Mouse (Mus musculus) thymus, postnatal 36 days (tissue): Measurements from ENCODE around the gene Fam178b.
"Not testable (repeated sequence)": the region's sequence is repeated elsewhere in the genome, so short reads cannot be mapped to it uniquely, and the experiment has no call there.

ENCODE experiments used
- DNase-seq, 2 experiments: peaks; one replicate each; pipeline ENCODE4 v3.0.0; 2022; ENCODE audit warnings: mixed read lengths in 2 of 2

The Fam178b gene

GRCm38 (mm10) chr1:36540807-36541206 is 142.2 kb downstream of the Fam178b start:
- no peak for DNase-seq

DNA sequence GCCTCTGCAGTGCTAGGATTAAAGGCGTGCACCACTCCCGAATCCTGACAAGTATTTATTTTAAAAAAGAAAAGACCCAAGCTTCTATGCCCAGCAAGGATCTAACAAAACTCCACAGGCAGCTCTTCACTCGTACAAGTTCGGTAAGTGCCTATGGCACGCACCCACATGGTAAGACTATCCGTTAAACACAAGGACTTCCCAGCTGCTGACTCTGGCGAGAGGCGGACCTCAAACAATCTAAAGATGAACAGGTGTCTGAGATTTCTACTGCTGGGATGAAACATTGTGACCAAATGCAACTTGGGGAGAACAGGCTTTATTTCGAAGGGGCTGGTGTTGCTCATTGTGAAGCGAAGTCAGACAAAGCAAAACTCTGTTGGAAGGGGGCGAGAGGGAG is 142.9 kb downstream of the Fam178b start:
- DNase-seq, result no peak

- no peak for DNase-seq
Observed at GRCm38 (mm10) chr1:36539186-36539585, 143.8 kb downstream of the Fam178b start, which contains the start of gene Gm42417. Gene Gm42417 (minus strand): TSS chr1:36539429.

GRCm38 (mm10) chr1:36538727-36539126 is 144.3 kb downstream of the Fam178b start:
- DNase-seq, result no peak

- not testable (repeated sequence) for DNase-seq
Observed at GRCm38 (mm10) chr1:36536783-36537182, 146.2 kb downstream of the Fam178b start, which contains the start of gene Ankrd23. Gene Ankrd23 (minus strand): TSS chr1:36536883.

DNA sequence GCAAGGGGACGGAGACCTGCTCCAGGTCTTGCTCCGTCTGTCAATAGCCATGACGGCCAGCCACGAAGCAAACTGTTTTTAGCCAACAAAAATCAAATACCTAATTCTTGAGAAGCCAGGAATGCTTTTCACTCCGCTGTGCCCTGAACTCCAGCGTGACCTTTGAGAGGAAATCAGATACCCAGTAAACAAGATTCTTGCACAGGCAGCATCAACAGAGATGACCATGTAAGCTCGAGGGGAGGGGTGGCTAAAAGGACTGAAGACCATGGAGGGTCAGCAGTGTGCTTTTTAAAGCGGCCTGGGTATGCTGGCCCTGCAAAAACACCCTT is 146.6 kb downstream of the Fam178b start:
- DNase-seq, result no peak

- no peak for DNase-seq
Observed at GRCm38 (mm10) chr1:36535477-36536396, 147.2 kb downstream of the Fam178b start.

DNA sequence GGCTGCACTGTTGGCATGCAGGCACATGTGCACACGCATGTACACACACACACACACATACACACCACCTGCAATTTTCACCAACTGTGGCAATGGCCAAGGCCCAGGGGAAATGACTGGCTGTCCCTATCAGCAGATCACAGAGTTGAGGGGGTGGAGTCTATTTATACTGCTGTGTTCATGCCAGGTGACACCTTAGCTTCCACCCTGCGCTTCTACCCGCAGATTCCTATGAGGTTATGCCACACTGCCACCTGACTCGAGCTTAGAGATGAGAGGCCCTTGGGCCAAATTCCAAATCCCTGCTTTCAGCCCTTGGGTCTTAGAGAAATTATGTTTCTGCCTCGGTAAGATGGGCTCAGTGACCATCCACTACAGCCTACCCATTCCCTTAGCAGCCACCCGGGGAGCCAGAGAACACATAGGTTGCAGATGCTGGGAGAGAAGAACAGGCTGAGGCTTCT is 148.4 kb downstream of the Fam178b start:
- DNase-seq, result no peak

GRCm38 (mm10) chr1:36533546-36533945 is 149.4 kb downstream of the Fam178b start:
- no peak for DNase-seq

DNA sequence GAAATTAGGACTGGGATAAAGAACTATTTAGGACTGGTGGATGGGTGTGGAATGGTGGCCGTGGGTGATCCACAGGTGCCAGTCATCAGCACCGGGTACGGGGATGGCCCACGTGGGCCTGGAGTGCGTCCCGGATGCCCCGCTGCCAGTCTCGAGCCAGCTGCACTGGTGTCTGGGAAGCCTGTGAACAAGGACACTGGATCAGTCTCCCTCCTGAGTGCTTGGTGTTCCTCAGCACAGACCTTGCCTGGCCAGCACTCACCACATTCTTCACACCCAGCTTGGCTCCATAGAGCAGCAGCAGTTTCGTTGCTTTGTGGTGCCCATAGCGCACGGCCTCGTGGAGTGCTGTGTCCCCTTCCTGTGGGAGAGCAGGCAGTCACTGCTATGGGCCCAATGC is 151.5 kb downstream of the Fam178b start:
- DNase-seq, result no peak

DNA sequence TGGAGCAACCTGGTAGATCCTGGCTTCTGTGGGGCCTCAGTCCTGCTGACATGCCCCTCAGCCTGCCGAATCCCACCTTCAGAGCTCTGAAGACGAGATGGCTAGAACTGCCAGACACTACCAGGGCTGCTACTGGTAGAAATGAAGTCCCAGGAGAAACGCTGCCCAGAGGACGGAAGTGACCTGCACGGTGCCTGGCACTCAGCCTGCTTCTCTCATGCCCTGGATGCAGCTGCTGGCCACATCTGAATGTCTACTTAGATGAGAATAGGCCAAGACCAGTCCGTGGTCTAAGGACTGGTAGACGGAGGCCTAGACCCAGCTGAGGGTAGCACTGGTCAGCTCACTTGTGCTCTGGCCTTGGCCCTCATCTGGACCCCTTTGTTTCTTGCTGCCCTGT is 152.0 kb downstream of the Fam178b start:
- DNase-seq, result no peak

GRCm38 (mm10) chr1:36530485-36530884 is 152.5 kb downstream of the Fam178b start:
- DNase-seq, result no peak

GRCm38 (mm10) chr1:36529875-36530274 is 153.1 kb downstream of the Fam178b start:
- DNase-seq, result no peak

DNA sequence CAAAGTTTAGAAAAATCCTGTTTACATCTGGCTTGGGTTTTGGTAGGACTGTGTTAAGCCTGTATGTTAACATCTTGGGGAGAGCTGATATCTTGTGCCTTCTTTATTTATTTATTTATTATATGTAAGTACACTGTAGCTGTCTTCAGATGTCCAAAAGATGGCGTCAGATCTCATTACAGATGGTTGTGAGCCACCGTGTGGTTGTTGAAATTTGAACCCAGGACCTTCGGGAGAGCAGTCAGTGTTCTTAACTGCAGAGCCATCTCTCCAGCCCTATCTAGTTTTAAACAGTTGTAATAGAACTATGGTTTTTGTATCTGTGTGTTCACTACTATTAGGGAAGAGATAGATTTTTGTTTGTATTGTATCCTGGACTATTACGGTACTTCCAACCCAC is 153.7 kb downstream of the Fam178b start:
- no peak for DNase-seq

DNA sequence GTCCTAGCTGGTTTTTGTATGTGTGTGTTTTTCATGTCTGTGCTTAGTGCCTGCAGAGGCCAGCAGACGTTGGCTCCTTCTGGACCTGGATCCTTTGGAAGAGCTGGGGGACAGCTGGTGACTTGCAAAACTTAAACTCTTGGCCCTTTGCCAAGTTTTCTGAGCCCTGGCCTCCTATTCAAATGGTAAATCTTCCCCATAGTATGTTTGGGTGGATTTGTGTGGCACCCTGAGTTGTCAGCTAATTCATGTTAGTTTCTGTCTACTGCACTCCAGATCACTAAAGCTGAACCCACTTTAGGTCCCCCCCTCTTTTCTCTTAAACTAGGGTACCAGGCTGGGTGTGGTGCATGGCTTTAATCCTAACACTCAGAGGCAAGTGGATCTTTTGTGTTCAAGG is 154.6 kb downstream of the Fam178b start:
- DNase-seq, result no peak

- DNase-seq, result no peak
Observed at GRCm38 (mm10) chr1:36526903-36527302, 156.1 kb downstream of the Fam178b start.

GRCm38 (mm10) chr1:36525774-36526173 is 157.2 kb downstream of the Fam178b start:
- DNase-seq, result no peak

DNA sequence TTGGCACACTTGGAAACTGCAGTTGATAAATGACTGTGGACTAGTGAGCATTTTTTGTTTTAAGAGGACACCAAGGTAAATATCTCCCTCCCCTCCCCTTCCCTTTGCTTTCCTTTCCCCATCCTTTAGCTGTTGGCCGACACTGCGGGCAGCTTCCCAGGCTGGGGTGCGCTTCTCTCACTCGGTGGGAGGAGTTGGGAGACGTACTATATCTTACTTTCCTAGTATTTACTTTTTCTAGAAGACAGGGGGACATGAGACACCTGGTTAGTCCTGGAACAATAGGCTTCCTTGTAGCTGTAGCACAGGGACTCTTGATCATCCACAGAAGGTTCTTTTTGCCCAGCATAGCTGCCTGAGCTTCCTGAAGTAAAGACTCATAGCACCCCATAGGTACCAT is 158.9 kb downstream of the Fam178b start:
- DNase-seq, result no peak

- no peak for DNase-seq
Observed at GRCm38 (mm10) chr1:36523332-36524013, 159.5 kb downstream of the Fam178b start.

- no peak for DNase-seq
Observed at GRCm38 (mm10) chr1:36522210-36522609, 160.8 kb downstream of the Fam178b start.

GRCm38 (mm10) chr1:36519626-36520025 is 163.4 kb downstream of the Fam178b start:
- DNase-seq, result no peak

- DNase-seq, result no peak
Observed at GRCm38 (mm10) chr1:36518259-36518658, 164.7 kb downstream of the Fam178b start.

GRCm38 (mm10) chr1:36513718-36514117 is 169.3 kb downstream of the Fam178b start:
- DNase-seq, result no peak

DNA sequence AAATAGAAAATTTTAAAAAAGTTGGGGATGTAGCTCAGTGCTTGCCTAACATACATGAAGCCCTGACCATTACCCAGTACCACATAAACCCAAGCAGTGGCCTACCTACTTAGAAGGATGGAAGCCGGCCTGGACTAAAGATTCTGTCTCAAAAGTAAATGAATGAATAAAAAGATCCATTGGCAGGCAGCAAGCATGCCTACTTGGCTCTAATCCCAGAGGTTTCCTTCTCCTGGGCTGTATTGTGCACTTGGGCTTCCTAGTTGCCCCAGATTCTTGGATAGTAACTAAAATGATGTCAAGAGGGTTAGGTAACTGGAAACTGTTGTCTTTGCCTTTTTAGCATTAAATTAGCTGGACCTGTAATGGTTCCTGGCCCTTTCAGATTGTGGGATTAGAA is 169.7 kb downstream of the Fam178b start:
- DNase-seq, result no peak
